Mouse (Mus musculus): ENCODE results near the gene Hacl1. TPM values are rescaled to one million over a fixed set of nuclear protein-coding genes. Genes with fewer than 3 reads are reported as not detected.

The Hacl1 gene
- total and polyA plus RNA-seq, 2 experiments from 2014 or later = 12.2 to 25.5 TPM

DNA sequence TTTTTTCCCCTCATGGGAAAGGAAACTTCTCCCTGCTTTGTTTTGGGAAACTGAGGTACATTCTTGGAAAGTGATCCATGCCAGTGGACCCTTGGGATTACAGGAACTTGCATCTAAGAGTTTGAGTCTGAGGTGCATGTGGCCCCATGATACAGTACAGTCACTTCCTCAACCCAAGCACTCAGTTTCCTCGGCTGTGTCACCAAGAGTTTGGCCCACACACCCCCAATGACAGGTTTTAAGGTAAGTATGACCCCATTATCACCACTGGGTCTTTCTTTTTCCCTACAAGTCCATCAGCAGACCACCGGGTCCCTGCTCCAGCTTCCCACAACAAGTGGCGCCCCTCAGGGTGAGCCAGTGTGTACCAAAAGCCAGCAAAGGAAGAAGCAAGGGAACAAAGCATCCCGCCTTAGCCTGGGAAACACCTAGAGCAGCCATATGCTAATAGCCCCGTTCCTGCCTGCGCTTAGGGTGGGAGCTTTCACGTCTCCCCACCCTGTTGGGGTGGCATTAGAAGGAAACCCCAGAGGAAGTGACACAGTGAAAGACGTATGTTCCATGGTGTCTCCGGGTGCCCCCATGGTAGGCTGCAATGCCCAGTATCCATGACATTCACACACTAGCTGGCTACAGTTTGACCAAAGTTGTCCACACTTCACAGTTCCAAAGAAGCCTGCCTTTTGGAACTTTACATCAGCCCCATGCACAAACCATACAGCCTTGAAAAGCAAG, 84.4 kb downstream of the Hacl1 start:
- Histone ChIP-seq H3K36me3 (replicated peaks; ENCODE audit: control insufficient read depth, insufficient read depth, low read length) (no peaks in the 10 kb centered on the region), H3K27ac (ENCODE audit: low read depth) (peak overlapping the region; percentile 69; the same call in 1 of the 2 replicates), H3K4me3 (ENCODE audit: low read depth, low read length) (no peak overlapping the region), H3K9me3 (replicated peaks; ENCODE audit: control insufficient read depth, low read length) (no peaks in the 10 kb centered on the region), H3K27me3 (ENCODE audit: control insufficient read depth, insufficient read depth, low read length) (no peaks in the 10 kb centered on the region), H3K4me1 (ENCODE audit: control insufficient read depth, insufficient read depth) (peaks cover 30% of the 10 kb centered on the region), H3K4me2 (ENCODE audit: low read depth, low read length) (no peak overlapping the region), H3K9ac (replicated peaks; ENCODE audit: low read depth, low read length) (no peak overlapping the region)
- WGBS = 82% methylated on average over 9 of the region's 9 CpGs
- ATAC-seq (ENCODE audit: insufficient read depth, low read depth) = no peak
- no peak for DNase-seq (ENCODE audit: low spot score)
- no peak for TF ChIP-seq EP300 (IDR thresholded peaks at IDR 0.05; ENCODE audit: low read depth)
- no peak for TF ChIP-seq CTCF (IDR thresholded peaks at IDR 0.05; ENCODE audit: low read depth)

DNA sequence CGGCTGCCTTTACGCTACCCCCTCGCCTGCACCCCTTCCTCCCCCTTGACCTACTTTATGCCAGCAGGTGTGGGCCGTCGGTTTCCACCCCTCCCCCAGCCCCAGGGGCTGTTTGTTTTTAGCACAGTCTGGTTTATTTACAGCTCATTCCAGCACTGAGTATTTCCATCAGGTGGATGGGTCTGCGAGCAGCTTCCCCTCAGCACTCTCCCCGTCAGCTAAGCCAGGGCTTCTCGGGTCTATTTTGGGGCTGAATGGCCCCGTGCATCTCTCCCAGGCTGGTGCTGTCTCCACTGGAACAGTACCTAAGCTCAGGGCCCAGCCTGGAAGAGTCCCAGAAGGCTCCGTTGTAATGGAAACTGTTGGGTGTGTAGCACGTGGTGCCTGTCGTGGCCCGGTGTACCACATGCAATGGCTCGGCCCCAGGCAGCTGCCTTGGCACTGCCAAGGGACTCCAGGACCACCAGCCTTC, 85.1 kb downstream of the Hacl1 start:
- no peaks in the 10 kb centered on the region for H3K27me3 ChIP-seq (ENCODE audit: control insufficient read depth, insufficient read depth, low read length)
- H3K27ac ChIP-seq (ENCODE audit: low read depth) = peak overlapping the region; percentile 69; the same call in 1 of the 2 replicates
- WGBS = 42% methylated on average over 14 of the region's 14 CpGs
- no peaks in the 10 kb centered on the region for H3K9me3 ChIP-seq (replicated peaks; ENCODE audit: control insufficient read depth, low read length)
- no peak; the same call in 1 of the 2 replicates for ATAC-seq (ENCODE audit: insufficient read depth, low read depth)
- TF ChIP-seq CTCF (IDR thresholded peaks at IDR 0.05; ENCODE audit: low read depth) = no peak
- no peak for TF ChIP-seq EP300 (IDR thresholded peaks at IDR 0.05; ENCODE audit: low read depth)
- H3K4me3 ChIP-seq (ENCODE audit: low read depth, low read length) = no peak overlapping the region
- H3K4me1 ChIP-seq (ENCODE audit: control insufficient read depth, insufficient read depth) = peaks cover 24% of the 10 kb centered on the region
- H3K36me3 ChIP-seq (replicated peaks; ENCODE audit: control insufficient read depth, insufficient read depth, low read length) = no peaks in the 10 kb centered on the region
- DNase-seq (ENCODE audit: low spot score) = no peak
- H3K4me2 ChIP-seq (ENCODE audit: low read depth, low read length) = no peak overlapping the region; the same call in 1 of the 2 replicates
- no peak overlapping the region for H3K9ac ChIP-seq (replicated peaks; ENCODE audit: low read depth, low read length)

DNA sequence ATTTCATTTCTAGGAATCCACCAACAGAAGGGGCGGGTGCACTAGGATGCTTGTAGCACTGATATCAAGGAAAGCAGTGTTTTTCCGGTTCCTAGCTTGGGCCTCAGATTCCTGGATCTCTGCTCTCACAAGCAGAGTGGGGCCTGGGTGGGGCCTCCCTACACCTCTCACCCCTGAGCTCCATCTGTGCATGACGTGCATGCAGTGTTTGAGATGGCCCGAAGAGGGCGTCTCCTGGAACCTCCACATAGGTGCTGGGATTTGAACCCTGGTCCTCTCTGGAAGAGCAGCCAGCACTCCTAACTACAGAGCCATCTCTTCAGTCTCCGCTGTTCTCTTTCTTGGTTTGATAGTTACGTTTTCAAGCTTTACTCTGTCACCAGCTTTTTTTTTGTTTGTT, 86.1 kb downstream of the Hacl1 start:
- Histone ChIP-seq H3K27ac (ENCODE audit: low read depth) (no peak overlapping the region), H3K9ac (replicated peaks; ENCODE audit: low read depth, low read length) (no peak overlapping the region), H3K4me3 (ENCODE audit: low read depth, low read length) (no peak overlapping the region), H3K4me2 (ENCODE audit: low read depth, low read length) (no peak overlapping the region), H3K27me3 (ENCODE audit: control insufficient read depth, insufficient read depth, low read length) (no peaks in the 10 kb centered on the region), H3K36me3 (replicated peaks; ENCODE audit: control insufficient read depth, insufficient read depth, low read length) (no peaks in the 10 kb centered on the region), H3K4me1 (ENCODE audit: control insufficient read depth, insufficient read depth) (peaks cover 15% of the 10 kb centered on the region), H3K9me3 (replicated peaks; ENCODE audit: control insufficient read depth, low read length) (no peaks in the 10 kb centered on the region)
- no peak for TF ChIP-seq EP300 (IDR thresholded peaks at IDR 0.05; ENCODE audit: low read depth)
- TF ChIP-seq CTCF (IDR thresholded peaks at IDR 0.05; ENCODE audit: low read depth) = no peak
- 85% methylated on average over 7 of the region's 7 CpGs for WGBS
- ATAC-seq (ENCODE audit: insufficient read depth, low read depth) = no peak
- no peak for DNase-seq (ENCODE audit: low spot score)

Other genes with a start within 250 kb of the Hacl1 start
- gene Sh3bp5, start 205.2 kb downstream of the Hacl1 start, total RNA-seq (2014; rRNA removed; ENCODE audit: low replicate concordance) = 10.2 and 14.2 TPM in 2 replicates
- gene Sh3bp5, start 205.2 kb downstream of the Hacl1 start, polyA plus RNA-seq (2015; fragmentation: Nextera tagmentation; extraction: Ambion mirVana) = 37.6 and 43.4 TPM in 2 replicates
- gene Eaf1, start 146.9 kb downstream of the Hacl1 start, total RNA-seq (2014; rRNA removed; ENCODE audit: low replicate concordance) = 7.4 and 12.1 TPM in 2 replicates
- 6.5 TPM in 2 replicates for gene Eaf1, start 146.9 kb downstream of the Hacl1 start, polyA plus RNA-seq (2015; fragmentation: Nextera tagmentation; extraction: Ambion mirVana)
- 9.0 and 21.7 TPM in 2 replicates for gene Mettl6, start 146.2 kb downstream of the Hacl1 start, total RNA-seq (2014; rRNA removed; ENCODE audit: low replicate concordance)
- 23.3 and 26.6 TPM in 2 replicates for gene Mettl6, start 146.2 kb downstream of the Hacl1 start, polyA plus RNA-seq (2015; fragmentation: Nextera tagmentation; extraction: Ambion mirVana)
- 13.8 and 16.4 TPM in 2 replicates for gene Colq, start 49.9 kb downstream of the Hacl1 start, total RNA-seq (2014; rRNA removed; ENCODE audit: low replicate concordance)
- 7.5 and 7.9 TPM in 2 replicates for gene Colq, start 49.9 kb downstream of the Hacl1 start, polyA plus RNA-seq (2015; fragmentation: Nextera tagmentation; extraction: Ambion mirVana)
- not detected in 2 replicates for gene Gm49387, start 408 bp downstream of the Hacl1 start, total RNA-seq (2014; rRNA removed; ENCODE audit: low replicate concordance)
- gene Gm49387, start 408 bp downstream of the Hacl1 start, polyA plus RNA-seq (2015; fragmentation: Nextera tagmentation; extraction: Ambion mirVana) = 1.7 and 1.9 TPM in 2 replicates
- gene Btd, start 258 bp downstream of the Hacl1 start, total RNA-seq (2014; rRNA removed; ENCODE audit: low replicate concordance) = 29.0 and 43.1 TPM in 2 replicates
- 14.6 and 15.0 TPM in 2 replicates for gene Btd, start 258 bp downstream of the Hacl1 start, polyA plus RNA-seq (2015; fragmentation: Nextera tagmentation; extraction: Ambion mirVana)
- 16.2 and 17.7 TPM in 2 replicates for gene Ankrd28, start 189.4 kb upstream of the Hacl1 start, total RNA-seq (2014; rRNA removed; ENCODE audit: low replicate concordance)
- 3.8 and 4.5 TPM in 2 replicates for gene Ankrd28, start 189.4 kb upstream of the Hacl1 start, polyA plus RNA-seq (2015; fragmentation: Nextera tagmentation; extraction: Ambion mirVana)